Mouse (Mus musculus) frontal cortex, postnatal 36 days (tissue): Measurements from ENCODE around the gene Pam.
A peak's percentile ranks its signal among the peaks of the same experiment; 100 is the strongest.
"Not testable (repeated sequence)": the region's sequence is repeated elsewhere in the genome, so short reads cannot be mapped to it uniquely, and the experiment has no call there.

Experiments
- DNase-seq, 2 experiments: peaks; one replicate each; pipeline ENCODE4 v3.0.0; 2022; ENCODE audit warnings: low spot score in 2 of 2

Pam gene

GRCm38 (mm10) chr1:97969765-97970164 lies 125.7 kb downstream of the Pam start:
- DNase-seq = no peak

- peak; percentile 36 to 66 for DNase-seq
These were observed 131.7 kb downstream of the Pam start for GRCm38 (mm10) chr1:97963711-97964110.

DNA sequence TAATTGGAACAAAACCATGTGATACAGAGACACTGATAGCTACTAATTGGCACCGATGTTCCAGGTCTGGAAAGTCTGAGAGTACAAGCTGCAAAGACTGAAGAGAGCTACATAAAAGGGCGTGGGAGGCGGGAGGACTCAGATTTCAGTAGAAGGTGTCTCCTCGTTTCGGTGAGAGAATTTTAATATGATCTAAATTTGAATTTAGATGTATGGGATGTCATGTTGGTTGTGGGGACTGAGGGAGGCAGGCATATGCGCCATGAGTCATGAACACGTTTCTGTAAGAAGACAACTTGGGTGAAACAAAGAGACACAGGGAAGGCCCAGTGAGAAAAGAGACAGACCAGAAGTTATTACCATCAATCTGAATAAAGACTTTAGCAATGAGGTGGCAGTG lies 133.3 kb downstream of the Pam start:
- peak; percentile 61 to 81 for DNase-seq

DNA sequence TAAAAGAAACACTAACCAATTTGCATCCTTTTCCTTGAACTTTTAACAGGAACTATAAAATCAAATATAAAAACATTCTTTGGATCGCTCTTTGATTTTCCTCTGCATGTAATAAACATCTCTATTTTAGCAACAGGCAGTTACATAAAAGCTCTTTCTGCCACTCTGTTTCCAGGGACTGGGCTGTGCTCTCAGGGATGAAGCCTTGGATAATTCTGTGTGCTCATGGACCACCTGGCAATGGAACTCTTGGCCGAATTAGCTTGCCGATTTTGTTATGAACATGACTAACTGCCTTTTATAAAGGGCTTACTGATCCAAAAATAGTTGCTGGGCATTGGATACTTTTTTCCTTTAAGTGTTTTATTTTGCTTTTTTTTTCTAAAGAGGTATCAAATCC lies 134.8 kb downstream of the Pam start:
- DNase-seq = no peak

- DNase-seq = no peak
These were observed 135.3 kb downstream of the Pam start for GRCm38 (mm10) chr1:97960124-97960523.

DNA sequence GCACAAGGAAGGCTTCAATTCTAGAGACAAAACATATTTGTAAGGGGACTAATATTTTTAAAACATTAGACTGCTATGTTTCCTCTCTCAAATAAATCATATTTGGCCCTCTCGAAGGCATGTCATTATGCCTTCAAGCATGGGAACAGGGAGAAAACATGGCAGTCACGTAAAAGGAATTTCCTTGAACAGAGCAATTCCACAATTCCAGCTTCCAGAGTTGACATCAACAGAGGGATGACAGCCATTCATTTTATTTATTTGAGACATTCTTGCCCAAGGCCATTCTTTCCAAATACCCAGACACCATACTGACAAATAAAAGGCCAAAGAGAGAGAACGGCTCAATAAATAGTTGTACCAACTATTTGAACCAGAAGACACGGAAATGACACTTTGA lies 136.7 kb downstream of the Pam start:
- DNase-seq = no peak

GRCm38 (mm10) chr1:97949258-97949657 lies 146.2 kb downstream of the Pam start:
- DNase-seq = not testable (repeated sequence)

GRCm38 (mm10) chr1:97947100-97947499 lies 148.3 kb downstream of the Pam start:
- no peak for DNase-seq

- DNase-seq = no peak
These were observed 151.4 kb downstream of the Pam start for GRCm38 (mm10) chr1:97943908-97944608.

DNA sequence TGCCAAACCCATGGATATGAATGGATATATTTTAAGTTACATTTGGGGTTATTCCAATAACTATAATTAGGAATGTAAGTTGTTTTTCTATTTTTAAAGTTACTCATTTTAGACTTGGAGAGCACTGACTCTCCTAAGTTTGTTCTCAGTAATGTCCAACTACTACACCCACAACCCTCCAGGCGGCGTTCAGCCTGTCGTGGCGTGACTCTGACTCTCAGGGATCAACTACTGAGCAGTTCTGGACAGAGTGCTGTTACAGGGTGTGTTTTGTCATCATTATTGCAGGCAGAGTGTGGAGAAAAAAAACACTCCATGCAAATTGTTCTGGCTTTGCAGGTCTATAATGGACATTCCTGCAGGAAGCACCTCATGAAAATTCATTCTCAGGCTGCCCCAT lies 152.0 kb downstream of the Pam start:
- DNase-seq = no peak

GRCm38 (mm10) chr1:97942966-97943365 lies 152.5 kb downstream of the Pam start:
- no peak for DNase-seq

GRCm38 (mm10) chr1:97938586-97938985 lies 156.9 kb downstream of the Pam start:
- DNase-seq = no peak

DNA sequence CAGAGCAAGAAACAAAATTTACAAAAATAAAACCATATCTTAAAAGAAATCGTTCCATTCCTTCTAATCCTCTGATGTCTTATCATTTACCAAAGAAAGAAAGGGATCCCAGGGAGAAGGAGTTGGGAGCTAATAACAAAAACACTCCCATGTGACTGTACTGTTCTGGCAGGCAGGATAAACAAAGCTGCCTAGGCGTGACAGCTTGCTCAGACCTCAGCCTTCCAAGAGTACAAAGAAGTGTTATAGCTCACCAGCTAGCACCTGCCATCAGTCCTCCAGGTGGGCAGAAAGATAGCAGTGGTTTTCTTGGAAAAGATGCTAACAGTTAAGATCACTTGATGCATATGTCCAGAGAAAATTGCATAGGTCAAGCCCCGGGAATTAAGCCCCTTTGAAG lies 157.4 kb downstream of the Pam start:
- no peak for DNase-seq

- DNase-seq = no peak
These were observed 160.5 kb downstream of the Pam start for GRCm38 (mm10) chr1:97934940-97935339.

DNA sequence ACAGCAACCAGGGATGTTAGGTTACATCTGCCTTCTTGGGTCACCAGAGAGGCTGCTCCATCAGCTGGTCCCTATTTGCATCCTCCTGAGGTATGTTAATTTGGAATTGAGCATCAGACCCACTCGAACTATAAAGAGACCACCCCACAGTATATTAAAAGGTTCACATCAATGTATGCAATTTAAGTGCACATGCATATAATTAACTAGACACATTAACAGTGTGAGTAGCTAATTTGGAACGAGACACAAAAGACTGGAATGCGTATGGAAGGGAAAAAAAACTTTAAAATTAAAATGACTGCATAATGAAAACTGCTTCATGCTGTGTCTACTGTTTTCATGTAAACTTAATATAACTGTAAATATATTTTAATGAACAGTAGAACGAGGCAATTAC lies 164.2 kb downstream of the Pam start:
- DNase-seq = no peak

DNA sequence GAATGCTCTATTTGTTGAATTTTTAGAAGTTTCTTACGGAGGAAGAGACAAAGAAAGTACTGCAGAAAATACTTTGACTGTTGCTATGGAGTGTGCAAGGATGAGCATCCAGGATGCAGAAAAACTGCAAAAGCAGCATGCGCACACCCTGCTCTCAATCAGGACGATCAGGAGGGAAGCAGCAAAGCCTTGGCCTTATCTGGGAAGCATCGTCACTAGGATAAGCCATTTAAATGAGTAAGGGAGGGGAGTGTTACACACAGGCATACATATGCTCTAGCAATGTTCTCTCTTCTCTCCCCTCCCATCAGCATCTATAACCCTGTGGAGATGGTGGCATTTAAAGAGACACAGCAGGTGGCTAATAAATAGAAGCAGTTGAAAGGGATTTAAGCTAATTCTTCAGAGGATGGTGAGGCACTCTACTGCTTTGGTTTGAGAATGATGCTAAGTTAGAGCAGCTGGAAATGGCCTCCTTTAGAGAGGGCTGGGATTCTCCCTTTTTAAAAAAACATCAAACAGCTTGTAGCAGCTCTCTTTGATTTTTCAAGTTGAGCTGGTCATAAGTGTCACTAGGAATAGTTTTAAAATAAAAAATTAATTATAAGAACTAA lies 165.9 kb downstream of the Pam start:
- DNase-seq = no peak

DNA sequence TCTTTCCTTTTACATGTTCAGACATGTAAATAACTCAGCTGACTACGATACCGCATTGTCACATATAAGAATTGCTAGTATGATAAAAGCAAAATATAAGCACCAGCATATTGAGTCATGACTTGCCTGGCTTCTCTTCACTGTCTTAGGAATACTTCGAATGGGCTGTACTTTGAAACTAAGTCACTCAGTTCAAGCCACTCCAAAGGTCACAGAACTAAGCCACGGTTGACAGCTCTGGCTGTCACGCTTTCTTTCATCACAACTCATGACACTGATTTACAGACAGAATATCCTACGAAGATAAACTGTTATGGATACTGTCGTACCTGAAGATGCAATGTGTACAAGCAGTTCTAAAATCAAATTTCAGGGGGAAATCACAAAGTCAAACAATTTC lies 168.7 kb downstream of the Pam start:
- DNase-seq = no peak

DNA sequence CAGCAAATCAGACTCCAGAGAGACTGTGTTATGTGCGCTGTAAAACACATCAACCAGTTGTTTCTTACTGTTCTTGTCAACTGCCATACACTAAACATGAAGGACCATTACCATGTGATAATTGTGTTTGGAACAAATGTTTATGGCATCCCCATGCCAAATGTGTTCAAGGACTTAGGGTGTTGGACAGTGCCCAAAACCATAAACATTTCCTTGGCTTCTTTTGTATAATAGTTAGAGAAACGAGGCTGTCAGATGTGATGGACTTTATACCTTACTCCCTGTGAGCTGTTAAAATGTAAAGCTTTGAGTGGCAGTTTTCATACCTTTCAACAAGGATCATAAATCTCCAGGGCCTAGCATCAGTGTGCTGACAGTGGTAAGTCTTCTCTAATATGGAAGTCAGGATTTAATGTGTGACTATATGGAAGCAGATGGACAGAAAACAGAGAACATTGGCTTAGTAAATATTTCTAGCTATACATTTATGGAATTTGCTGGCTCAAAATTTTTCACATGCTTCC lies 169.4 kb downstream of the Pam start:
- no peak for DNase-seq

DNA sequence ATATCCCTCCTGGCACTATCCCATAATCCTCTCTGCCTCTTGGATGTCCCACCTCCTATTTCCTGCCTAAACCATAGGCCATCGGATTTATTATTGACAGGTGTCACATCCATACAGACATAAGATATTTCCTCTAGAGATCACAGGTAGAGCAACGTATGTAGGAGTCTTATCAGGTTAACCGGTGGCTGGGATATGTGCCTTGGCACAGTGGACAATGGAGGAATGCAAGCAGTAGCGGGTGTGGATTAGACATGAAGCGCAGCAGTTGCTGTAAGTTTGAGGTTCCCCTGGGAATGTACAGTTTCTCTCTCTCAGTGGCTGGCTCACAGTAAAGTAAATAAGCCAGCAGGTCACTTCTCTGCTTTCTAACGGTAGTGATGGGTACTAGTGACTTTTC lies 173.1 kb downstream of the Pam start:
- DNase-seq = no peak

- DNase-seq = no peak
These were observed 173.6 kb downstream of the Pam start for GRCm38 (mm10) chr1:97921886-97922285.

GRCm38 (mm10) chr1:97918495-97918894 lies 177.0 kb downstream of the Pam start:
- DNase-seq = no peak

DNA sequence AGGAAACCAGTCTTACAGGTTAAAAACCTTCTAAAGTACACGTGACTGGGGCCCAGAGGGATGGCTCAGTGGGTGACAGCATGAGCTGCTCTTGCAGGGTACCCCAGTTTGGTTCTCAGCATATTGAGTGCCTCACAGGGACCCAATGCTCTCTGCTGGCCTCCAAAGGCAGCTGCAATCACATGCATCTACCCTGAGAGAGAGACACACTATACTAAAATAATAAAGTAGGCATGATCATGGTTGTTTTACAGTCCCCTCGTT lies 178.5 kb downstream of the Pam start:
- no peak for DNase-seq

GRCm38 (mm10) chr1:97916218-97916970 lies 179.1 kb downstream of the Pam start:
- no peak for DNase-seq
